Mouse (Mus musculus): ENCODE measurements around the gene Pola2.

DNA sequence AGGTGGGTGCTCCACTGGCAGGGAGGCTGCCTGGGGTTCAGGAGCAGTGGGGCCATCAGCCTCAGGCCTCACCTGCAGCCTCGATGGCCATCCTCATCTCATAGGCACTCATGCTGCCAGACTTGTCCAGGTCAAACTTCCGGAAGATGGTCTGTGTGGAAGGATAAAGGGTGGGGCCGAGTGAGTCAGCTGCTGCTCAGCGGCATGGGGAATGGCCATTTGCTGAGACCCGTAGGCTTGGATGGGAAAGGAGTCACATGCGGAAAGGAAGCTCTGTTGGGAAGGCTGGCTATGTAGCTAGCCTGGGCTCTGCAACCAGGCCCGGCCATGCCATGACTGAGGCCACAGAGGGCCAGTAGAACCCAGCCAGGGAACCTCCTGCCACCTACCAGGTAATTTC, 27.5 kb upstream of the Pola2 start:
- TF ChIP-seq CTCF (IDR thresholded peaks at IDR 0.05; ENCODE audit: insufficient read depth, low read length) (no peak), POLR2A (IDR thresholded peaks at IDR 0.05; ENCODE audit: borderline replicate concordance, extremely low read depth, low read depth, low read length) (no peak)

All from lung, adult 2 months (tissue).